Mouse (Mus musculus) midbrain, embryonic 12.5 days (tissue): Measurements from ENCODE around the gene Abcc3. TPM values are rescaled to one million over a fixed set of nuclear protein-coding genes. Genes with fewer than 3 reads are reported as not detected.
A peak's percentile ranks its signal among the peaks of the same experiment; 100 is the strongest.

Source experiments
- ATAC-seq: fragments of 200-750 bp; cut with Nextera tagmentation; 2 replicates; pipeline ENCODE4 v1.8.0; 2017; ENCODE audit warnings: low read depth, moderate TSS enrichment, moderate library complexity; ENCODE audit not compliant: low FRiP score
- H3K27ac ChIP-seq: fragments of 300-500 bp; sonication (generic); replicated peaks from 2 replicates; pipeline ENCODE4 v1.5.1; 2016; ENCODE audit warnings: mild to moderate bottlenecking
- H3K27me3 ChIP-seq: fragments of 300-500 bp; sonication (generic); 2 replicates; pipeline ENCODE4 v1.6.1; 2016; ENCODE audit warnings: mild to moderate bottlenecking
- H3K36me3 ChIP-seq: fragments of 300-500 bp; sonication (generic); 2 replicates; pipeline ENCODE4 v1.6.1; 2016
- H3K4me1 ChIP-seq: fragments of 300-500 bp; sonication (generic); 2 replicates; pipeline ENCODE4 v1.6.1; 2016
- H3K4me2 ChIP-seq: fragments of 300-500 bp; sonication (generic); replicated peaks from 2 replicates; pipeline ENCODE4 v1.6.1; 2016; ENCODE audit warnings: mild to moderate bottlenecking, moderate library complexity
- H3K4me3 ChIP-seq: fragments of 300-500 bp; sonication (generic); 2 replicates; pipeline ENCODE4 v1.5.1; 2016; ENCODE audit warnings: mild to moderate bottlenecking
- H3K9ac ChIP-seq: fragments of 300-500 bp; sonication (generic); replicated peaks from 2 replicates; pipeline ENCODE4 v1.6.1; 2016; ENCODE audit warnings: mild to moderate bottlenecking, moderate library complexity
- H3K9me3 ChIP-seq: fragments of 300-500 bp; sonication (generic); 2 replicates; pipeline ENCODE4 v1.6.1; 2016; ENCODE audit warnings: mild to moderate bottlenecking
- WGBS: fragments of 180-500 bp; shearing (Covaris S2); methylation state at CpG from one replicate; pipeline ENCODE4 v1.1.7; 2016; 5-methylcytosine and 5-hydroxymethylcytosine counted together
- polyA plus RNA-seq: library from polyadenylated mRNA; unstranded; fragments of >200 nt; fragmentation: Nextera tagmentation; extraction: Ambion mirVana; gene quantifications from 2 replicates; pipeline ENCODE4 v1.2.1, GENCODE M21; 2016

The Abcc3 gene
- polyA plus RNA-seq, 1 experiment from 2014 or later, result 0.57 TPM

DNA sequence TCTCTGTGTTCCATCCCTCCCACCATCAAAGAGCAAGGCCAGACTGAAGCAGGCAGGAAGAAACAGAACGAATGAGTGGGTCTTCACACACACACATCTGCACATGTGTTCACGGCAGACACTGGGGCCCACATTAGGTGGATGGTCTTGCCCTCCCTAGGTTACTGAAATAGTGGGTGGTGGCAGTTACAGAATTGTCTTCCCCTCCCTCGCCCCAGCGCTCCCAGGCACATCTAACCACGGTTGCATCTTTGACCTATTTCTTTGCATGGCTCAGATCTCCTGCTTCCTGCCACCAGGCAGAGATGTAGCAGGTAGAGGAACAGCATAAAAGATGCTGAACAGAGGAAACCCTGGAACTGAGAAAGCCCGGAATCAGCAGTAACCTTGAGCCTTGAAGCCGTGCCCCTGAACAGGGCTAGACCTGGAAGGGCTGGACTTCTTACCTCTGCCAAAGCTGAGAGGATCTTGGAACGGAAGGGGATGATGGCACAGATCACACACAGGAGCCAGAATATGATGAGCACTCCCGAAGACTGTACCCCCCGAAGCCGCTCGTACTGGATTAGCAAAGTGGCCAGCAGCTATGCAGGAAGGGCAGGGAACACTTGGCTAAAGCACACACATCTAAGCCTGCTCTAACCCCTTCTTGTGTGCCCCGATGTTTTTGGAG, 18.4 kb downstream of the Abcc3 start:
- Histone ChIP-seq H3K4me2 (no peak overlapping the region), H3K9me3 (no peaks in the 10 kb centered on the region), H3K27me3 (peaks cover 7% of the 10 kb centered on the region; the same call in 1 of the 2 replicates), H3K4me1 (0 out of 2 replicates have a peak, but pooled peaks cover 3% of the 10 kb centered on the region), H3K9ac (no peak overlapping the region), H3K4me3 (no peak overlapping the region), H3K36me3 (no peaks in the 10 kb centered on the region), H3K27ac (no peak overlapping the region)
- no peak for ATAC-seq
- WGBS, result 89% methylated on average over 13 of the region's 13 CpGs

- Histone ChIP-seq H3K4me3 (no peak overlapping the region), H3K9ac (0 out of 2 replicates have a peak overlapping the region, but pooled peaks have one; percentile 5), H3K4me2 (no peak overlapping the region), H3K4me1 (0 out of 2 replicates have a peak, but pooled peaks cover 3% of the 10 kb centered on the region), H3K27me3 (peaks cover 7% of the 10 kb centered on the region; the same call in 1 of the 2 replicates), H3K9me3 (peaks cover 7% of the 10 kb centered on the region; the same call in 1 of the 2 replicates), H3K36me3 (no peaks in the 10 kb centered on the region), H3K27ac (no peak overlapping the region)
- 52% methylated on average over 5 of the region's 5 CpGs for WGBS
- no peak for ATAC-seq
Observed at GRCm38 (mm10) chr11:94370809-94371208, 22.0 kb downstream of the Abcc3 start.

GRCm38 (mm10) chr11:94369981-94370380, 22.8 kb downstream of the Abcc3 start:
- ATAC-seq, result no peak
- WGBS, result 86% methylated on average over 6 of the region's 6 CpGs
- H3K9ac ChIP-seq, result no peak overlapping the region

GRCm38 (mm10) chr11:94365340-94365739, 27.5 kb downstream of the Abcc3 start:
- no peak overlapping the region for H3K4me3 ChIP-seq
- no peaks in the 10 kb centered on the region for H3K4me1 ChIP-seq
- H3K27me3 ChIP-seq, result no peaks in the 10 kb centered on the region; the same call in 1 of the 2 replicates
- H3K9ac ChIP-seq, result no peak overlapping the region
- H3K36me3 ChIP-seq, result no peaks in the 10 kb centered on the region
- peaks cover 7% of the 10 kb centered on the region; the same call in 1 of the 2 replicates for H3K9me3 ChIP-seq
- 84% methylated on average over 3 of the region's 3 CpGs for WGBS
- H3K4me2 ChIP-seq, result no peak overlapping the region
- ATAC-seq, result no peak
- no peak overlapping the region for H3K27ac ChIP-seq

More at GRCm38 (mm10) chr11:94369981-94370380, 22.8 kb downstream of the Abcc3 start:
- Histone ChIP-seq H3K9me3 (peaks cover 7% of the 10 kb centered on the region; the same call in 1 of the 2 replicates), H3K36me3 (no peaks in the 10 kb centered on the region), H3K27ac (no peak overlapping the region), H3K4me2 (no peak overlapping the region), H3K4me1 (0 out of 2 replicates have a peak, but pooled peaks cover 3% of the 10 kb centered on the region), H3K4me3 (no peak overlapping the region), H3K27me3 (peaks cover 7% of the 10 kb centered on the region; the same call in 1 of the 2 replicates)

GRCm38 (mm10) chr11:94363690-94364089, 29.1 kb downstream of the Abcc3 start:
- Histone ChIP-seq H3K27me3 (no peaks in the 10 kb centered on the region; the same call in 1 of the 2 replicates), H3K9me3 (peaks cover 7% of the 10 kb centered on the region; the same call in 1 of the 2 replicates), H3K4me3 (no peak overlapping the region), H3K36me3 (no peaks in the 10 kb centered on the region), H3K9ac (no peak overlapping the region), H3K4me2 (no peak overlapping the region), H3K27ac (no peak overlapping the region), H3K4me1 (no peaks in the 10 kb centered on the region)
- 89% methylated on average over 7 of the region's 7 CpGs for WGBS
- no peak for ATAC-seq

- H3K9ac ChIP-seq, result no peak overlapping the region
- H3K4me1 ChIP-seq, result no peaks in the 10 kb centered on the region
- H3K4me3 ChIP-seq, result no peak overlapping the region
- H3K27me3 ChIP-seq, result no peaks in the 10 kb centered on the region; the same call in 1 of the 2 replicates
- H3K9me3 ChIP-seq, result peaks cover 3% of the 10 kb centered on the region; the same call in 1 of the 2 replicates
- no peak overlapping the region for H3K4me2 ChIP-seq
- no peaks in the 10 kb centered on the region for H3K36me3 ChIP-seq
- H3K27ac ChIP-seq, result no peak overlapping the region
- ATAC-seq, result no peak
- 93% methylated on average over 5 of the region's 5 CpGs for whole genome bisulfite sequencing
Observed at GRCm38 (mm10) chr11:94362101-94362500, 30.7 kb downstream of the Abcc3 start.

DNA sequence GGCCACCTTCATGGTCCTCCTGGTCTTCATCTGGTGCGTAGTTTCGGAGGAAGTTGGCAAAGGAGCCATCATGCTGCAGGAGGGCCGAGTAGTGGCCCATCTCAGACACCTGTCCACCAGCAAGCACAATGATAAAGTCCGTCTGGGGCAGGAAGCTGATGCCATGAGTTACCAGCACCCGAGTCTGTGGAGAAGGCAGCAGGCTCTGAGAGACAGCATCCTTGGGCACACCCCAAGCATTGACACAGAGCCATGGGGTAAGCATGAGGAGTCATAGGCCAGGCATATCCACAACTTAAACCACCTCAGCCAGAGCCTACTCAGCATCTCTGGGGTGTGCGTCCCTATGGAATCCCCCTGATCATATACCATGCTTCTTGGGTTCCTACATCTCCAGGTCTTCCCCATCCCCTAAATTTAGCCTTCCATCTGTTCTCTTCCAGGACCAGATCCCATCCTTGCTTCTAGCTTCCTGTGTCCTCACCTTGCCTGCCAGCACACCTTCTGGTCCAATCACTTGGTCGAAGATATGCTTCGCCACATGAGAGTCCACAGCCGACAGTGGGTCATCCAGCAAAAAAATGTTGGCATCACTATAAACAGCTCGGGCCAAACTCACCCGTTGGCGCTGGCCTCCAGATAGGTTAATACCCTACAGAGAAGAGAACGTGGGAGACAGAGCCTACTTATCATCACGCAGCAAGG, 31.5 kb downstream of the Abcc3 start:
- Histone ChIP-seq H3K4me2 (no peak overlapping the region), H3K36me3 (no peaks in the 10 kb centered on the region), H3K4me3 (no peak overlapping the region), H3K27ac (no peak overlapping the region), H3K27me3 (no peaks in the 10 kb centered on the region; the same call in 1 of the 2 replicates), H3K9me3 (peaks cover 3% of the 10 kb centered on the region; the same call in 1 of the 2 replicates), H3K4me1 (no peaks in the 10 kb centered on the region), H3K9ac (no peak overlapping the region)
- ATAC-seq, result no peak
- 96% methylated on average over 14 of the region's 14 CpGs for WGBS

GRCm38 (mm10) chr11:94359168-94359567, 33.6 kb downstream of the Abcc3 start:
- 96% methylated on average over 12 of the region's 12 CpGs for WGBS
- no peaks in the 10 kb centered on the region for H3K27me3 ChIP-seq
- no peak overlapping the region for H3K4me2 ChIP-seq
- no peak overlapping the region for H3K27ac ChIP-seq
- ATAC-seq, result no peak
- no peak overlapping the region for H3K4me3 ChIP-seq
- no peaks in the 10 kb centered on the region for H3K9me3 ChIP-seq
- H3K4me1 ChIP-seq, result no peaks in the 10 kb centered on the region
- H3K36me3 ChIP-seq, result no peaks in the 10 kb centered on the region
- H3K9ac ChIP-seq, result no peak overlapping the region

- Histone ChIP-seq H3K4me3 (no peak overlapping the region), H3K4me2 (no peak overlapping the region), H3K27ac (no peak overlapping the region), H3K36me3 (no peaks in the 10 kb centered on the region), H3K9ac (no peak overlapping the region), H3K27me3 (peaks cover 4% of the 10 kb centered on the region; the same call in 1 of the 2 replicates), H3K9me3 (no peaks in the 10 kb centered on the region), H3K4me1 (no peaks in the 10 kb centered on the region)
- no peak for ATAC-seq
- 91% methylated on average over 9 of the region's 9 CpGs for WGBS
Observed at GRCm38 (mm10) chr11:94355521-94356217, 37.1 kb downstream of the Abcc3 start.

- no peak overlapping the region for H3K4me2 ChIP-seq
- no peak overlapping the region for H3K9ac ChIP-seq
- no peaks in the 10 kb centered on the region for H3K4me1 ChIP-seq
- ATAC-seq, result no peak
- no peaks in the 10 kb centered on the region for H3K36me3 ChIP-seq
- no peaks in the 10 kb centered on the region for H3K9me3 ChIP-seq
- H3K4me3 ChIP-seq, result no peak overlapping the region
- peaks cover 14% of the 10 kb centered on the region for H3K27me3 ChIP-seq
- 49% methylated on average over 3 of the region's 3 CpGs for WGBS
- H3K27ac ChIP-seq, result no peak overlapping the region
Observed at GRCm38 (mm10) chr11:94351094-94351493, 41.7 kb downstream of the Abcc3 start.

DNA sequence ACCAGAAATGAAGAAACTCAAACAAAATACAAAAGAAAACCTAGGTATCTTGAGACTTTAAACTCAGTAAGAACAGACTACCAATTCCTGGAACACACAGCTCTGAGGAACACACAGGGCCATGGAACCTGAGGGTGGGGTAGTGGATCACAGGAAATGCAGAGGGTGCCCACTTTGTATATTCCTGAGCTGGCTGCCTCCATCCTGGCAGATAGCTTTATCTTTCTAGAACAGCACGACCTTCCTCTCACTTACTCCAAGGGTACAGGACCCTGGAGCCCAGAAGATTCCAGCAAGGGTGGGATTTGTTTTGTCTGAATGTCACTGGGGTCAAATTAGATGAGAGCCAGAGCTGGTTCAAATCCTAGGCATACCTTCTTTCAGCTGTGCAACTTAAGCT, 42.5 kb downstream of the Abcc3 start:
- Histone ChIP-seq H3K36me3 (no peaks in the 10 kb centered on the region), H3K4me2 (no peak overlapping the region), H3K4me3 (no peak overlapping the region), H3K27ac (no peak overlapping the region), H3K27me3 (peaks cover 18% of the 10 kb centered on the region), H3K9ac (no peak overlapping the region), H3K9me3 (no peaks in the 10 kb centered on the region), H3K4me1 (no peaks in the 10 kb centered on the region)
- ATAC-seq, result no peak
- 75% methylated on average over 1 of the region's 1 CpGs for WGBS
